Mouse (Mus musculus) large intestine, adult 2 months (tissue): ENCODE measurements around the gene Tmem189. TPM values are rescaled to one million over a fixed set of nuclear protein-coding genes. Genes with fewer than 3 reads are reported as not detected.

Experiments used
- DNase-seq: peaks from one replicate; pipeline ENCODE4 v3.0.0-alpha.2; 2012; ENCODE audit warnings: low read depth, low spot score
- WGBS: fragments of 180-500 bp; shearing (Covaris S2); methylation state at CpG from one replicate; pipeline ENCODE4 v1.1.7; 2018; 5-methylcytosine and 5-hydroxymethylcytosine counted together
- polyA plus RNA-seq: library from polyadenylated mRNA; depleted of rRNA; stranded (reverse); fragments of >200 nt; gene quantifications from 2 replicates; pipeline ENCODE4 v1.2.3, GENCODE M21; 2012; rRNA removed

Tmem189 gene
- 19.3 and 20.2 TPM in 2 replicates for polyA plus RNA-seq

- under 1% methylated on average over 96 of the region's 99 CpGs for WGBS
- DNase-seq = no peak
Observed at GRCm38 (mm10) chr2:167689501-167690218, at the start of gene Tmem189. Gene Tmem189, minus strand, starts transcription at chr2:167689822.

DNA sequence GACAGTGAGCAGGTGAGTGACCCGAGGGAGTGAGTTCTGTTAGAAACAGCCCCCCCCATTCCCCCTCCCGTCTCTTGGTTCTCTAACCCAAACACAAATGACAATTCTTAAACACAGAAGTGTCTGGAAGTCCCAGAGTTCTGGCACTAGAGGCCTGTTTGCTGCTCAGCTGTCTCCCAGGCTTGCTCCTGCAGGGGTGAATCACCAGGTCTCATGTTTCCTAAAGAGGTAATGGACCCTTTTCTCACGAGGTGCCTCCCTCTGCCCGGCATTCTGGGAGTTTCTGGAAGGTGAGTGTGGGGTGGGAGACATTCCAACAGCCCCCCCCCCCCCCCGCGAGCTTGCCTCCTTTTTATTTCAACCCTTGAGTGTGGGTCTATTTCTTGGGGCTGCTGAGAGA lies 49.4 kb upstream of the Tmem189 start:
- no peak for DNase-seq
- WGBS = 60% methylated on average over 6 of the region's 6 CpGs

DNA sequence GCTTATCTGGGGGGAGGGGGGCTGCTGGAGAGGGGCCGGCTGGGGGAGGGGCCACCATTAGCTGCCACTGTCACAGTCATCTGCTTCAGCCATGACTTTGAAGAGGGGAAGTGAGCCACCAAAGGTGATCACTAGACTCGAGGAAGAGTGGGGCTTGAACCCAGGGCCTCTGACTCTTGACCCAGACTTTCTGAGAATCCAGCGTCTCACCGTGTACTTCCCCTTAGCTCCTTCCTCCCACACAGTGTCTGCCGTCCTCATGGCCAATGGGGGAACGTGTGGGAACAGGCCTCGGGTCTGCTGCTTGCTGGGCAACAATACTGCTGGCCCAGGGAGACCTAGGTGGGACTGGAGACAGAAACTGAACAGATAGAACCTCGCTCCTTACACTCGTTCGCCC lies 45.2 kb upstream of the Tmem189 start:
- 66% methylated on average over 10 of the region's 10 CpGs for WGBS
- no peak for DNase-seq

DNA sequence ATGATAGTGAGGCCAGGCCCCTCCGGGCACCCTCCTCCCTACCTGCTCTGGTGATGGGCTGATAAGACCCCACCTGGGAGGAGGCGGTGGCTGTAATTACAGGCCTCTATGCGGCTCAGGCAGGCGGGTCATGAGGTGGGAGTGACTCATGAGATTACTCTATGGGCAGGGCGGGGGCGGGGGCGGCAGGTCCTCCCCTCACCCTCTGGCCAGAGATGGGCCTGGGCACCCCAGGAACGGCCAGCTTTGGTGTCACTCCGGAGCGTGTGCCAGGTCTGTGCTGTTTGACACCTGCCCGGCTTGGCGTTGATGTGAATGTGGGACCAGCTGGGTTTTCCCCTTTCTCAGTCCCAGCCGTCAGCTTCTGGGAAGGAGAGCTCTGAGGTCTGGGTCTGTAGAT lies 41.5 kb upstream of the Tmem189 start:
- WGBS = 28% methylated on average over 13 of the region's 13 CpGs
- no peak for DNase-seq

- DNase-seq = no peak
- WGBS = 37% methylated on average over 7 of the region's 7 CpGs
Observed at GRCm38 (mm10) chr2:167730036-167730435, 40.4 kb upstream of the Tmem189 start.

GRCm38 (mm10) chr2:167727161-167727560 lies 37.5 kb upstream of the Tmem189 start:
- 10% methylated on average over 13 of the region's 13 CpGs for WGBS
- peak; percentile 24 for DNase-seq

DNA sequence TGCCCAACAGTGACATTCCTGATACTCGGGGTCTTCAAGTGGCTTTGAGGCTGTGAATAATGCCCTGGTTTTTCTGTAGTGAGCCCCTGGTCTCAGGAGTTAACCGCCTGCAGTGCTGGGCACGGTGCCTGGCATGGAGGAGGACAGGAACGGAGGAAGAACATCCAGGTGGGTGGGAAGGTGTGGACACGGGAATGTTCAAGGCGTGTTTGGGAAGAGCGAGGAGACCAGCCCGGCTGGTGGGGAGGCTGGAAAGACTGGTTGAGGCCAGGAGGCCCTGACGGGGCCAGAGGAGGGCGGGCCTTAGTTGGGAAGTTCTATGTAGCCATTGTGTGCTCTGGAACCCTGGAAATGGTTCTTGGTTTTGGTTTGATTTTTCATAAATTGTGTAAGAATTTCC lies 36.3 kb upstream of the Tmem189 start:
- WGBS = 62% methylated on average over 10 of the region's 10 CpGs
- DNase-seq = no peak

DNA sequence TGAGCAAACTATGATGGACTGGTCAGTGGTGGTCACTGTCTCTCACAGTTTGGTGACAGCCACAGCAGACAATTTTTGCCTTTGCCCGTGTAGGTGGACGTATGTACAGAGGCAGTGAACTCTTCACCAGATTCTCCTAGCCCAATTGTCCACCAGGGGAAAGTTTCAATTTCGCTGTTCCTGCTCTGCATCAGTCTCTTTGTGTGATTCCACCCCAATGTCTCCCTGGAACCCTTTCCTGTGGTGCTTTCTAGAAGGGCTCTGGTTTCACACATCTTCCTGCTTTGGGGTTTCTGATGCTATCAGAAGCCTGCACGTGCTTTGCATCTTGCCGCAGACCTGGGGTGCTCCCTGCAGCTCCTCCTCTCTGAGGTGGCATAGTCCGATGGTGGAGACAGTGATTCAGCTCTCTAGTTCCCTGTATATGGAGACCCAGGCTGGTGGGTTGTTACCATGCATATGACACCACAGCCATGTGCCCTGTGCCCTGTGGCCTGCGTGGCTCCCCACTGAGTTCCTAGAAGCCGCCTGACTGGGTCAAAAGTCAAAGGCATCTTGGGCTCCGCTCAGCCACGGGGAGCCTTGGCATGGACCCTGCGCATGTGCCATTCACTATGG lies 34.1 kb upstream of the Tmem189 start:
- 78% methylated on average over 11 of the region's 11 CpGs for WGBS
- no peak for DNase-seq

DNA sequence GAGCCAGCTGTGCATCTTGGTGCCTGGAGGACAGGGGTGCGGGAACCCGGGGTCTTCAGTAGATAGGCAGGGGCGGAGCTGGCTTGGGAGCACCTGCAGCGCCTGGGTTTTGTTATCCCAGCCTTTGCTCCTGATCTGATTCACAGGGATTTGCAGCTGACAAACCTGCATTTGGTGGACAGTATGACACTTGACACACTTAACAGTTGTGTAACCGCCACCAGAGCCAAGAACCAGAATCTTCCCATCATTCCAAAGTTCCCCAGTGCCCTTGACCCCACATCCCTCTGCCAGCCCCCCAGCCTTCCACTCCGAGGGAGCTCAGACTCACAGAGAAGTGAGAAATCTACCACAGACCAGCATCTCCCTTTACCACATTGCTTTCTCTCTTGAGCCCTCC lies 32.9 kb upstream of the Tmem189 start:
- no peak for DNase-seq
- 63% methylated on average over 6 of the region's 6 CpGs for WGBS

- 54% methylated on average over 11 of the region's 11 CpGs for WGBS
- DNase-seq = no peak
Observed at GRCm38 (mm10) chr2:167721159-167721882, 31.7 kb upstream of the Tmem189 start.

DNA sequence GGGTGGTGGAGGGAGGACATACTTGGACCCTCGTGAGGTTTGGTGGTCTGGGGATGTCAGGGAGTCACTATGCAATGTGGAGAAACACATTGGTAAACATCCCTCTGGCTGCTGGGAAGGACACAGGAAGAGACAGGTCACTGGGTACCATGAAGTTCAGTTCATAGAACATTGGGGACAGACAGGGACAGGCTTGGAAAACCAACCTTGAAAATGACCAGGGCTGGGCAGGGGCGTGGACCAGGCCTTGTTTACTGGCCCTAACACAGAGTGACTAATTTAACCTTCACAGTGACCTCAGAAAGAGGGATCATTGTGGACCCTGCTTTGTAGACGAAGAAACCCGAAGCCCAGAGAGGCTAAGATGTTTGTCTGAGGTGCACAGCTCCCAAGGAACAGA lies 29.9 kb upstream of the Tmem189 start:
- DNase-seq = no peak
- 86% methylated on average over 4 of the region's 4 CpGs for WGBS

- 68% methylated on average over 1 of the region's 1 CpGs for WGBS
- no peak for DNase-seq
Observed at GRCm38 (mm10) chr2:167717208-167717607, 27.6 kb upstream of the Tmem189 start.

DNA sequence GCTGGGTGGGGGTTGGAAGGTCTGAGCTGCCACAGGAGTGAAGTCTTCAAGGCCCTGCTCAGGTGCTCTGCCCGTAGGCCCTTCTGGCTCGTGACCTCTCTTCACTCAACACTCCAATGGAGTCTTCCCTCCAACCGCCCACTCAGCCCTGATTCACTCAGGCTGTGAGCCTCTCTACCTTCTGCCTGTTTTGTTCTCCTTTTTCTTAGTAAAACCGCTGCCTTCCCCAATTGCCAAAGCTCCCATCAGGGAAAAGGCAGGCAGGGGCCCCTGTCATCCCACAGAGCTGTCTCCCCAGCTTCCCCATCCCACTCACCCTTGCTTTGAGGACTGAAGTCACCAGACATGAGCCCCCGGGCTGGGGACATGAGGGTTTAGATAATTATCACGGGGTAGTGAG lies 25.4 kb upstream of the Tmem189 start:
- WGBS = 78% methylated on average over 6 of the region's 6 CpGs
- DNase-seq = no peak

GRCm38 (mm10) chr2:167714298-167714697 lies 24.7 kb upstream of the Tmem189 start:
- 77% methylated on average over 6 of the region's 6 CpGs for WGBS

DNA sequence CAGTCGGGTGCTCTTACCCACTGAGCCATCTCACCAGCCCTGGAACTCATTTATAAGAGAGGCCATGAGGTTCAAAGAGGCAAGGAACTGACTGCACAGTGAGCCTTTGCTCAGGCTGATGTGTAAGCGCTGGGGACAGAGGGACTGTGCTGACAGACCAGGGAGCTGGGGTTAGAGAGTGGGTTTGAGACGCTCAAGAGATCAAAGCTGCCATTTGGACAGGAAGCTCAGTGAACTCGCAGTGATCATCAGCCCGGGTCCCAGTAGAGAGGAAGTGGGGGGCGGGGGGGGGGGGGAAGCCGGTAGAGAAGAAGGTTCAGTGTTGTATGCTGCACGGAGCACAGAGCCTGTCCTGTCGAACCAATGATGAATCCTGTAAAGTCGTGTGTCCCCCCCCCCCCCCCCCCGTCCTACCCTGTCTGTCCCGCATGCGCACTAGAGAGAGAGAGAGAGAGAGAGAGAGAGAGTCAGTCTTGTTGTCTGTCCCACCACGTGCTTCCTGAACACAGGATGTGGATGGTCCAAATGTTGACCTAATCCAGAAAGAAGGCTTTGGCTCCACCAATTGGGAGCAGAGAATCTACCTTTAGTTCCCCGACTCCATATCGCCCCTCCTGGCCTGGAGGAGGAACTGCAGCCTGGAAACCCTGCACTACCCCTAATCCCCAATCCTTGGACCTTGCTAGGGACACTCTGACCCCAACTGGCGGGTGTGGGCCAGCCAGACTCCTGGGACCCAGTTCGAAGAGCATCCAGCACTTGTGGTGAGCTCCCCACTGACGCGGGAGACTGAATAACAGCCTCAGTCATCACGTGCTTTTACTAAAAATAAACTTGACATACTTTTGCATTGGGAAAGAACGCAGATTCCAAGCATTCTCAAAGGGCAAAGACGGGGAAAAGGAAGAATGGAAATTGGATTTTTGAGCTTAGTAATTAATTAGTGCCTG lies 23.5 kb upstream of the Tmem189 start:
- WGBS = 67% methylated on average over 18 of the region's 23 CpGs

More at GRCm38 (mm10) chr2:167714298-167714697, 24.7 kb upstream of the Tmem189 start:
- DNase-seq = no peak

DNA sequence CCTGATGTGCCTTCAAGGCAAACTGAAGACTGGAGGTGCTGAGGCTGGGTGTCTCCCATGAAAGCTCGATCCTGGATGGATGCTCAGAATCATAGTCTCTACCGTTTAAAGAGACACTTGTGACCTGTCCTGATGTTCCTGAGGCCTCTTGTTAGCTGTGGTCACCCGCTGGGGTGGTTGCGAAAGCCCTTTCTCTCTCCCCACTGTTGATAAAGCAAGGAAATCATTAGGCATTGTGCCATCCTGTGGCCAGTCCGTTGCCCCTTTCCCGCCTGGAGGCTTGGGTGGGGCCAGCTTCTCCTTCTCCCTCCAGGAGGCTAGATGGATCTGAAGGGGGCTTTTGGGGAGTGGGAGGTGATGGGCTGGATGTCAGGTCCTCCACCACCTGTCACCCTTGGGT lies 21.0 kb upstream of the Tmem189 start:
- no peak for DNase-seq
- WGBS = 57% methylated on average over 6 of the region's 6 CpGs

More for the DNA sequence above, 23.5 kb upstream of the Tmem189 start:
- no peak for DNase-seq

- 60% methylated on average over 6 of the region's 6 CpGs for WGBS
- no peak for DNase-seq
Observed at GRCm38 (mm10) chr2:167709969-167710368, 20.3 kb upstream of the Tmem189 start.

DNA sequence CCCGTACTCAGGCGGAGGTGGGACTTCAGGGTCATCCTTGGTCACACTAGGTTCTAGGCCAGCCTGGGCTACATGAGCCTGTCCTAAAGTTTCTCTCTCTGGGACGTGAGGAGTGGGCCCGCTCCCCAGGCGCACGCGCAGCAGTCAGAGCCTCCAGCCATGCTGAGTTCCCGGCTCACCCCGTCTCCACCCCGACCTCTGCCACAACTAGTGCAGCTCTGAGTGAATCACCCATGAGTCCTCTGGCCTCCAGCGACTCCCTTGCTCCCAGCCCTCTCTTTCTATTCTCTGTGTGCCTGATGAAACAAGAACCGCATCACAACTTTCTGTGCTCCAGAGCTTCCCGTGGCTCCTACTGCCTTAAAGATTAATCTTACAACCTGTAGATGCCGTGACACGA lies 18.8 kb upstream of the Tmem189 start:
- 62% methylated on average over 15 of the region's 15 CpGs for WGBS

DNA sequence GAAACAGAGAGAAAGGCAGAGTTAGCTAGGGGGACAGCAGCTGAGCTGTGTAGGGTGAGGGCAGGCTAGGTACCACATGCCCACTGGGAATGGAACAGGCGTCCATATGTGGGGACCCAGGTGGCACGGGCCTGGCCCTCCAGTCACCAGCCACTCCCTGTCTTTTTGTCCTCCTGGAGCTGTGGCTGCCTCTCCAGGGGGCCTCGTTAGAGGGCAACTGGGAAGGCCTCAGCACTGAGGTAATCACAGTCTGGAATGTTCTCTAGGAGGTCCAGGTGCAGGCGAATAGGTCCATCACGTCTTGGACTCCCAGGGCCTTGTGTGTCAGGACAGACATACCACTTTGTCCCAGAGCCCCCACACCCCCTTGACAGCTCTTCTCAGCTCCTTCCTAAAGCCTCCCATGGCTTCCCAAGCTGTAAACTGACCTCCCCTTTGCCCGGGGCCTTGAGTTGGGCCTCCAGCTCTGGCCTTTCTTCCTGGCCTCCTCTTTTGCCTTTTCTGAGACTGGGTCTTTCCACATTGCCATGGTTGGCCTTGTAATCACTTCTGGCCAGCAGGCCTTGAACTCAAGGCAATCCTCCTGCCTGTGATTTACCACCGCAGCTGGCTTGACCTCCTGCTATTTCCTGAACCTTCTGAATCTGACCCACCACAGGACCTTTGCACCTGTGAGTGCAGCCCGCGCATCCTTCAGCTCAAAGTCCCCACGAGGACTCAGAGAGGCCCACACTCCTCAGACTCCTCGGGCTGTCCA lies 16.7 kb upstream of the Tmem189 start:
- 72% methylated on average over 11 of the region's 11 CpGs for WGBS
- no peak for DNase-seq

More for the DNA sequence above, 18.8 kb upstream of the Tmem189 start:
- DNase-seq = no peak
